Mouse (Mus musculus) heart, adult 2 months (tissue): Measurements from ENCODE around the gene Zc3h10. TPM values are rescaled to one million over a fixed set of nuclear protein-coding genes. Genes with fewer than 3 reads are reported as not detected.

Experiments
- DNase-seq, 2 experiments: peaks; one replicate each; pipeline ENCODE4 v3.0.0; 2021
- H3K27ac ChIP-seq: fragments of 200-600 bp; 2 replicates; pipeline ENCODE4 v1.8.1; 2022
- H3K27me3 ChIP-seq: fragments of 200-500 bp; 2 replicates; pipeline ENCODE4 v1.6.1; 2012; ENCODE audit warnings: mild to moderate bottlenecking, low read length, inconsistent platforms, mixed read lengths; ENCODE audit not compliant: control insufficient read depth, insufficient read depth
- H3K36me3 ChIP-seq: fragments of 200-500 bp; 2 replicates; pipeline ENCODE4 v1.6.1; 2012; ENCODE audit warnings: low read length, inconsistent platforms; ENCODE audit not compliant: control insufficient read depth, insufficient read depth
- H3K4me1 ChIP-seq: fragments of 200-500 bp; 2 replicates; pipeline ENCODE4 v1.6.1; 2011; ENCODE audit warnings: low read length; ENCODE audit not compliant: control insufficient read depth, insufficient read depth
- H3K4me3 ChIP-seq: fragments of 200-600 bp; 2 replicates; pipeline ENCODE4 v1.8.1; 2022
- H3K79me2 ChIP-seq: fragments of 200-500 bp; replicated peaks from 2 replicates; pipeline ENCODE4 v1.6.1; 2012; ENCODE audit warnings: mild to moderate bottlenecking, inconsistent platforms, low read length, moderate library complexity, mixed read lengths; ENCODE audit not compliant: control insufficient read depth, insufficient read depth
- H3K9ac ChIP-seq: fragments of 200-500 bp; 2 replicates; pipeline ENCODE4 v1.6.1; 2012; ENCODE audit warnings: low read depth, mild to moderate bottlenecking, control low read depth, inconsistent platforms, low read length, mixed read lengths
- CTCF ChIP-seq: fragments of 200-600 bp; IDR thresholded peaks from 2 replicates; pipeline ENCODE4 v1.8.1; 2022; ENCODE audit warnings: antibody characterized with exemption, mild to moderate bottlenecking, moderate library complexity
- EP300 ChIP-seq: fragments of 200-500 bp; IDR thresholded peaks from 2 replicates; pipeline ENCODE4 v1.6.1; 2011; ENCODE audit warnings: low read depth, low read length, control low read depth; ENCODE audit not compliant: insufficient read depth
- POLR2A ChIP-seq: fragments of 200-500 bp; IDR thresholded peaks from 2 replicates; pipeline ENCODE4 v1.6.1; 2011; ENCODE audit warnings: mild to moderate bottlenecking, low read depth, low read length, control low read depth; ENCODE audit not compliant: insufficient read depth
- WGBS: fragments of 180-500 bp; shearing (Covaris S2); methylation state at CpG from one replicate; pipeline ENCODE4 v1.1.7; 2018; 5-methylcytosine and 5-hydroxymethylcytosine counted together
- intact Hi-C: fragments of 180-260 bp; cut with DNase I; formaldehyde crosslinking; loops from one replicate; pipeline ENCODE4 v1.15.1; 2025
- long read RNA-seq: library from polyadenylated mRNA; stranded (forward); transcript quantifications from one replicate; pipeline ENCODE4 v2.0.0, GENCODE M21; 2021
- polyA plus RNA-seq: library from polyadenylated mRNA; depleted of rRNA; stranded (reverse); fragments of >200 nt; gene quantifications from 2 replicates; pipeline ENCODE4 v1.2.3, GENCODE M21; 2012; rRNA removed
- total RNA-seq, 2 experiments: library from RNA; stranded (reverse); gene quantifications; 2 replicates each; pipeline ENCODE4 v1.2.3; 2021

The Zc3h10 gene
- total RNA-seq (1 to 10 TPM; 7.5 to 7.6 TPM), polyA plus RNA-seq (6.6 and 6.8 TPM in 2 replicates)
- long read RNA-seq, transcript Zc3h10-201 (3 exons, 3,721 nt): major isoform, 8 of 19 reads
- long read RNA-seq, partial matches to known transcripts: 0 of 19 reads
- long read RNA-seq, other reads (novel, unspliced or antisense): 8 of 19 reads

- Histone ChIP-seq H3K4me3 (peak within 1 kb of the TSS; percentile 59), H3K27ac (peak within 1 kb of the TSS; percentile 91), H3K27me3 (no peaks in the 10 kb centered on the region), H3K4me1 (peaks cover 4% of the 10 kb centered on the region), H3K79me2 (peaks cover 3% of the 10 kb centered on the region; the same call in 1 of the 2 replicates), H3K9ac (peak within 1 kb of the TSS; percentile 73), H3K36me3 (peaks cover 8% of the 10 kb centered on the region)
- DNase-seq: peak; percentile 91 to 96
- under 1% methylated on average over 50 of the region's 50 CpGs for WGBS
- intact Hi-C loops: loop anchor here (2.0 to 10.0 kb wide), 3 partner anchors 49 to 257 kb away; partner anchors contain the start of genes Dnajc14, Myl6b, Suox and Tmem198b
- TF ChIP-seq CTCF (peak; percentile 72), EP300 (peak; percentile 97), POLR2A (peak; percentile 60)
These were observed at the start of gene Zc3h10 for GRCm38 (mm10) chr10:128547361-128548032. Gene Zc3h10 (minus strand): TSS chr10:128547774.

- no peak for DNase-seq
- 62% methylated on average over 5 of the region's 5 CpGs for WGBS
- Histone ChIP-seq H3K9ac (no peak overlapping the region), H3K36me3 (no peaks in the 10 kb centered on the region), H3K27ac (no peak overlapping the region), H3K4me1 (no peaks in the 10 kb centered on the region), H3K79me2 (no peaks in the 10 kb centered on the region), H3K4me3 (no peak overlapping the region), H3K27me3 (no peaks in the 10 kb centered on the region)
- TF ChIP-seq CTCF (no peak), POLR2A (no peak), EP300 (no peak)
- intact Hi-C loops: no loop called here
These were observed 45.2 kb upstream of the Zc3h10 start for GRCm38 (mm10) chr10:128592797-128593196.

- WGBS: 54% methylated on average over 6 of the region's 6 CpGs
- H3K27ac ChIP-seq: no peak overlapping the region
- H3K4me1 ChIP-seq: no peaks in the 10 kb centered on the region
- no peaks in the 10 kb centered on the region for H3K36me3 ChIP-seq
- intact Hi-C loops: loop anchor here (2.0 kb wide), 1 partner anchor 25 kb away; no protein-coding TSS in a partner anchor
- no peak for DNase-seq
- no peak overlapping the region for H3K9ac ChIP-seq
- no peaks in the 10 kb centered on the region for H3K79me2 ChIP-seq
- TF ChIP-seq EP300 (no peak), CTCF (no peak), POLR2A (no peak)
- no peak overlapping the region for H3K4me3 ChIP-seq
- H3K27me3 ChIP-seq: no peaks in the 10 kb centered on the region
These were observed 43.9 kb upstream of the Zc3h10 start for GRCm38 (mm10) chr10:128591436-128591835.

GRCm38 (mm10) chr10:128590193-128590690 is 42.7 kb upstream of the Zc3h10 start:
- intact Hi-C loops: loop anchor here (2.0 kb wide), 1 partner anchor 23 kb away; no protein-coding TSS in a partner anchor
- H3K36me3 ChIP-seq: no peaks in the 10 kb centered on the region
- no peak overlapping the region for H3K27ac ChIP-seq
- under 1% methylated on average over 43 of the region's 43 CpGs for WGBS
- H3K4me3 ChIP-seq: peak overlapping the region; percentile 71
- TF ChIP-seq EP300 (no peak), POLR2A (no peak), CTCF (peak; percentile 93)
- no peaks in the 10 kb centered on the region for H3K79me2 ChIP-seq
- no peaks in the 10 kb centered on the region for H3K4me1 ChIP-seq
- H3K27me3 ChIP-seq: no peaks in the 10 kb centered on the region
- H3K9ac ChIP-seq: peak overlapping the region; percentile 70
- DNase-seq: peak; percentile 63 to 72

GRCm38 (mm10) chr10:128589464-128590192 is 42.1 kb upstream of the Zc3h10 start, which contains the start of gene Erbb3:
Gene Erbb3 (minus strand): TSS chr10:128589652.
- WGBS: under 1% methylated on average over 43 of the region's 43 CpGs

More at GRCm38 (mm10) chr10:128589464-128590192, 42.1 kb upstream of the Zc3h10 start, which contains the start of gene Erbb3:
- H3K79me2 ChIP-seq: no peaks in the 10 kb centered on the region
- H3K4me3 ChIP-seq: peak within 1 kb of the TSS; percentile 71
- H3K27me3 ChIP-seq: no peaks in the 10 kb centered on the region
- H3K4me1 ChIP-seq: no peaks in the 10 kb centered on the region
- peak; percentile 58 to 62 for DNase-seq
- no peak within 1 kb of the TSS; the same call in 1 of the 2 replicates for H3K27ac ChIP-seq
- H3K36me3 ChIP-seq: no peaks in the 10 kb centered on the region
- TF ChIP-seq CTCF (no peak), POLR2A (no peak), EP300 (no peak)
- peak within 1 kb of the TSS; percentile 70 for H3K9ac ChIP-seq
- intact Hi-C loops: loop anchor here (2.0 kb wide), 1 partner anchor 23 kb away; no protein-coding TSS in a partner anchor
